Mouse (Mus musculus) limb, embryonic 15.5 days (tissue): ENCODE data around the gene Uqcc1. TPM values are rescaled to one million over a fixed set of nuclear protein-coding genes. Genes with fewer than 3 reads are reported as not detected.

Source experiments
- ATAC-seq: fragments of 200-750 bp; cut with Nextera tagmentation; 2 replicates; pipeline ENCODE4 v1.8.0; 2017; ENCODE audit warnings: low read depth, moderate TSS enrichment; ENCODE audit not compliant: insufficient number of reproducible peaks, low FRiP score, low TSS enrichment
- H3K27ac ChIP-seq: fragments of 300-500 bp; sonication (generic); 2 replicates; pipeline ENCODE4 v1.5.1; 2015; ENCODE audit warnings: moderate library complexity, mild to moderate bottlenecking, inconsistent platforms
- H3K27me3 ChIP-seq: fragments of 300-500 bp; sonication (generic); 2 replicates; pipeline ENCODE4 v1.6.1; 2015; ENCODE audit warnings: inconsistent platforms
- H3K36me3 ChIP-seq: fragments of 300-500 bp; sonication (generic); 2 replicates; pipeline ENCODE4 v1.6.1; 2015; ENCODE audit warnings: inconsistent platforms
- H3K4me1 ChIP-seq: fragments of 300-500 bp; sonication (generic); 2 replicates; pipeline ENCODE4 v1.6.1; 2015; ENCODE audit warnings: inconsistent platforms
- H3K4me2 ChIP-seq: fragments of 300-500 bp; sonication (generic); 2 replicates; pipeline ENCODE4 v1.6.1; 2015; ENCODE audit warnings: mild to moderate bottlenecking, inconsistent platforms
- H3K4me3 ChIP-seq: fragments of 300-500 bp; sonication (generic); 2 replicates; pipeline ENCODE4 v1.5.1; 2015; ENCODE audit warnings: mild to moderate bottlenecking, inconsistent platforms
- H3K9ac ChIP-seq: fragments of 300-500 bp; sonication (generic); 2 replicates; pipeline ENCODE4 v1.6.1; 2015; ENCODE audit warnings: inconsistent platforms
- H3K9me3 ChIP-seq: fragments of 300-500 bp; sonication (generic); 2 replicates; pipeline ENCODE4 v1.6.1; 2016; ENCODE audit warnings: inconsistent platforms
- WGBS: fragments of 180-500 bp; shearing (Covaris S2); methylation state at CpG from one replicate; pipeline ENCODE4 v1.1.7; 2015; 5-methylcytosine and 5-hydroxymethylcytosine counted together
- polyA plus RNA-seq: library from polyadenylated mRNA; unstranded; fragments of >200 nt; fragmentation: Nextera tagmentation; extraction: Ambion mirVana; gene quantifications from 2 replicates; pipeline ENCODE4 v1.2.1, GENCODE M21; 2015

The Uqcc1 gene
- polyA plus RNA-seq, 1 experiment from 2014 or later, result 60.8 TPM

DNA sequence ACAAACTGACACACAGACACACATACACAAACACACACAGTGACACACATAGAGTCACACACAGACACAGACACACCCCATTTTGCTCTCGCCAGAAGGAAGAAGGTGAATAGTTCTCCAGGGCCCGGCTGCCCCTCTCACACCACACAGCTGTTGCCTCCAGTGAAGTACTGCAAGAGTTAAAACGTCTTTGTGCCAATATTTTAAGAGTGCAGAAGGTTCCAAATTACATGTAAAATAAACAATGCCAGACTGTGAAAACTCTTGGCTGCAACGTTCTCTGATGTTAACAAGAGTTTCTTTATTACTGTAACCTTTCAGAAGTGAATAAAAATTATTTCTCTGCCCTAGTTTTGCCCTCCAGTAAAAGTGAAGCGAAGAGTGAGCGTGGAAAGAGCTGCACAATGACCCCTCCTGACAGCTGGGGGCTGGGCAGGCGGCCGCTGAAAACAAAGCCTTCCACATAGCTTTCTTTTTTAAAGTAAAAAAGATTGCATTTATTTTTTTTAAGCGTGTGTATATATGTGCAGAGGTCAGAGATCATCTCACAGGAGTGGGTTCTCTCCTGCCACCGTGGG, 57.1 kb downstream of the Uqcc1 start:
- no peak; the same call in 1 of the 2 replicates for ATAC-seq
- WGBS, result 35% methylated on average over 10 of the region's 10 CpGs
- H3K4me2 ChIP-seq, result no peak overlapping the region

DNA sequence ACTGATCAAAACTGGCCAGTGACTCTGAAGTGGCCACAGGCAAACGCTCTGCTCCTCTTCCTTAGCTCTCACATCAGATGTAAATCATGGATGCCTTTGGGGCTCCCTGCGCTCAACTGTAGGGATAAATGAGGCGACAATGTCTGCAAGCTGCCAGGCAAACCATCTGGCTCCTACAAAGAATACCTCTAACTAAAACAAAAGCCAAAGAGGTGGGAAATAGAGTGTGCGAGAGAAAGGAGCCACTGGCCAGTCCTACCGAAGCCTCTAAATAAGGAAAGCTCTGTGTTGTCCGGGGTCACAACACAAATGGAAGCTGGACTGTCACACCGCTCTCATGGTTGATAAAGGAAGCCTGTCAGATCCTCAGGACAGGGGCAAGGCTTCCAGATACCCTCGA, 57.6 kb downstream of the Uqcc1 start:
- Histone ChIP-seq H3K27me3 (no peaks in the 10 kb centered on the region), H3K9me3 (no peaks in the 10 kb centered on the region), H3K4me3 (no peak overlapping the region), H3K9ac (no peak overlapping the region), H3K4me2 (no peak overlapping the region), H3K27ac (no peak overlapping the region), H3K36me3 (peaks cover 23% of the 10 kb centered on the region), H3K4me1 (peaks cover 22% of the 10 kb centered on the region)
- 65% methylated on average over 8 of the region's 8 CpGs for WGBS
- no peak for ATAC-seq

More for the DNA sequence above, 57.1 kb downstream of the Uqcc1 start:
- peak overlapping the region; percentile 59 for H3K27ac ChIP-seq
- H3K9ac ChIP-seq, result no peak overlapping the region
- no peak overlapping the region for H3K4me3 ChIP-seq
- peaks cover 22% of the 10 kb centered on the region for H3K4me1 ChIP-seq
- H3K9me3 ChIP-seq, result no peaks in the 10 kb centered on the region
- H3K27me3 ChIP-seq, result no peaks in the 10 kb centered on the region
- peaks cover 23% of the 10 kb centered on the region for H3K36me3 ChIP-seq

GRCm38 (mm10) chr2:155869772-155870171, 60.3 kb downstream of the Uqcc1 start:
- no peak overlapping the region for H3K4me2 ChIP-seq
- no peaks in the 10 kb centered on the region for H3K9me3 ChIP-seq
- 71% methylated on average over 5 of the region's 5 CpGs for WGBS
- no peak overlapping the region for H3K27ac ChIP-seq
- peaks cover 20% of the 10 kb centered on the region for H3K4me1 ChIP-seq
- peaks cover 10% of the 10 kb centered on the region; the same call in 1 of the 2 replicates for H3K36me3 ChIP-seq
- no peaks in the 10 kb centered on the region for H3K27me3 ChIP-seq
- H3K4me3 ChIP-seq, result no peak overlapping the region
- no peak overlapping the region for H3K9ac ChIP-seq
- no peak for ATAC-seq

GRCm38 (mm10) chr2:155868320-155868719, 61.8 kb downstream of the Uqcc1 start:
- H3K4me1 ChIP-seq, result peaks cover 17% of the 10 kb centered on the region
- WGBS, result 89% methylated on average over 8 of the region's 8 CpGs
- H3K9ac ChIP-seq, result no peak overlapping the region

GRCm38 (mm10) chr2:155863301-155863867, 66.7 kb downstream of the Uqcc1 start:
- no peak overlapping the region for H3K4me3 ChIP-seq
- peaks cover 9% of the 10 kb centered on the region for H3K4me1 ChIP-seq
- peak; percentile 61 for ATAC-seq
- peak overlapping the region; percentile 17; the same call in 1 of the 2 replicates for H3K27ac ChIP-seq
- no peaks in the 10 kb centered on the region for H3K27me3 ChIP-seq
- H3K9me3 ChIP-seq, result no peaks in the 10 kb centered on the region
- no peak overlapping the region for H3K9ac ChIP-seq
- WGBS, result 19% methylated on average over 11 of the region's 11 CpGs
- H3K4me2 ChIP-seq, result no peak overlapping the region
- peaks cover 4% of the 10 kb centered on the region; the same call in 1 of the 2 replicates for H3K36me3 ChIP-seq

More at GRCm38 (mm10) chr2:155868320-155868719, 61.8 kb downstream of the Uqcc1 start:
- no peaks in the 10 kb centered on the region for H3K9me3 ChIP-seq
- ATAC-seq, result no peak
- no peaks in the 10 kb centered on the region for H3K27me3 ChIP-seq
- H3K4me3 ChIP-seq, result no peak overlapping the region
- no peak overlapping the region for H3K27ac ChIP-seq
- H3K4me2 ChIP-seq, result no peak overlapping the region
- peaks cover 7% of the 10 kb centered on the region; the same call in 1 of the 2 replicates for H3K36me3 ChIP-seq

DNA sequence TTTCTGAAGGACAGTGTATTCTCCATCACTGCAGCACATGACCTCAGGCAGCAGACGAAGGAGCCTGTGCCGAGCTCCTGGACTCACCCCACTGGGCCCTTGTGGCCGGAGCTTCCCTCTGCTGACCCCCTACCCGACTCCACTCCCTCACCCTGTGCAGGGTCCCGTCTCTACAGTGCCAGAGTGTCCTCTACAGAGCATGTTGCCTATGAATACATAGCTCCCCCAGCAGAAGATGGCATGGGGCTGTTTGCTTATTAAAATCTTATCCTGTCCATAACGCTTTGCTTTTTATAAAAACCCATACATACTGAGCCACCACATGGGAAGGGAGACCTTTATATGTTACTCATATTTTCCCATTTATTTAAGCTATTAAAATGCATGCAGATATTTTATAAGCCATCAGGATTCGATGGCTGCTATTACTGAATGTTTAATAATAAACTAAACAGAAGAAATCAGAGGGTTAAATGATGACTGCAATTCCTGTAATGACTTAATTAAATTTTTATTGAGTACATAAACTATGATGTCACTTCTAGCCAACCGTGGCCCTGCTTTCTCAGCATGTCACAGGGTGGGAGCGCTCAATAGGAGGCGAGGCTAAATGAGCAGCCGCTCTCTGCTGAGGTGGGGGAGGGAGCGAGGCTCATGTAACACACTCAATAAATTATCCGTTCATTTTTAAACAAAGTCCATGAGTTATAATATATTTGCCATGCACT, 67.4 kb downstream of the Uqcc1 start:
- Histone ChIP-seq H3K9ac (no peak overlapping the region), H3K4me2 (no peak overlapping the region)
- ATAC-seq, result peak; percentile 80

DNA sequence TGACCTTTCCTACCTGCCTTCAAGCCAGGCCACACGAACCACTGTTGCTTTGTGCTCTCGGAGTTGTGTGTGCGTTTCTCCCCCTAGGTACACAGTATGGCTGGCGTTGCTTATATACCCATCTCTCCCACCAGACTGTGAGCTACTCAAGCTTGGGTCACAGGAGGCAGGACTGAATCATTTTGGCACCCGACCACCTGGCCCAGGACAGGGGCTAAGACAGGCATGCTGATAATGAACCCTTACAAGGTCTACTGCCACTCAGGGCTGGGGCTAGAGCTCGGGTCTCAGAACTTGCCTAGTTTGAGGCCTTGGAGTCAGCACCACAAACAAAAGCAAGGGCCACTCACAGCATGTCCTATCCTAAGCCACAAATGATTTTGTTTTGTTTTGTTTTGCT, 68.5 kb downstream of the Uqcc1 start:
- 86% methylated on average over 6 of the region's 6 CpGs for WGBS
- peaks cover 9% of the 10 kb centered on the region for H3K4me1 ChIP-seq

More for the DNA sequence above, 67.4 kb downstream of the Uqcc1 start:
- Histone ChIP-seq H3K27me3 (no peaks in the 10 kb centered on the region), H3K4me1 (peaks cover 9% of the 10 kb centered on the region), H3K36me3 (peaks cover 5% of the 10 kb centered on the region), H3K9me3 (no peaks in the 10 kb centered on the region), H3K4me3 (no peak overlapping the region), H3K27ac (peak overlapping the region; percentile 12; the same call in 1 of the 2 replicates)
- WGBS, result 35% methylated on average over 13 of the region's 13 CpGs

GRCm38 (mm10) chr2:155860102-155860501, 70.0 kb downstream of the Uqcc1 start:
- peaks cover 27% of the 10 kb centered on the region for H3K36me3 ChIP-seq
- H3K4me3 ChIP-seq, result no peak overlapping the region
- no peak for ATAC-seq
- H3K27ac ChIP-seq, result no peak overlapping the region
- peaks cover 9% of the 10 kb centered on the region for H3K4me1 ChIP-seq
- 79% methylated on average over 7 of the region's 7 CpGs for WGBS
- no peaks in the 10 kb centered on the region for H3K9me3 ChIP-seq
- no peaks in the 10 kb centered on the region for H3K27me3 ChIP-seq
- H3K4me2 ChIP-seq, result no peak overlapping the region
- no peak overlapping the region for H3K9ac ChIP-seq

More for the DNA sequence above, 68.5 kb downstream of the Uqcc1 start:
- Histone ChIP-seq H3K27me3 (no peaks in the 10 kb centered on the region), H3K36me3 (peaks cover 14% of the 10 kb centered on the region), H3K9ac (no peak overlapping the region), H3K4me2 (no peak overlapping the region), H3K27ac (no peak overlapping the region), H3K9me3 (no peaks in the 10 kb centered on the region), H3K4me3 (no peak overlapping the region)
- no peak for ATAC-seq

GRCm38 (mm10) chr2:155852536-155852935, 77.6 kb downstream of the Uqcc1 start:
- Histone ChIP-seq H3K36me3 (peaks cover 58% of the 10 kb centered on the region), H3K9me3 (no peaks in the 10 kb centered on the region), H3K27ac (no peak overlapping the region), H3K27me3 (no peaks in the 10 kb centered on the region), H3K4me1 (0 out of 2 replicates have a peak, but pooled peaks cover 8% of the 10 kb centered on the region), H3K9ac (no peak overlapping the region), H3K4me3 (no peak overlapping the region), H3K4me2 (no peak overlapping the region)
- no peak for ATAC-seq
- WGBS, result 64% methylated on average over 5 of the region's 5 CpGs

GRCm38 (mm10) chr2:155850120-155850519, 80.0 kb downstream of the Uqcc1 start:
- H3K27me3 ChIP-seq, result no peaks in the 10 kb centered on the region
- WGBS, result 79% methylated on average over 7 of the region's 7 CpGs
- no peak for ATAC-seq
- H3K27ac ChIP-seq, result no peak overlapping the region
- H3K36me3 ChIP-seq, result peaks cover 53% of the 10 kb centered on the region
- H3K4me1 ChIP-seq, result peaks cover 18% of the 10 kb centered on the region; the same call in 1 of the 2 replicates
- no peak overlapping the region for H3K4me3 ChIP-seq
- no peak overlapping the region for H3K4me2 ChIP-seq
- H3K9me3 ChIP-seq, result no peaks in the 10 kb centered on the region
- H3K9ac ChIP-seq, result no peak overlapping the region

DNA sequence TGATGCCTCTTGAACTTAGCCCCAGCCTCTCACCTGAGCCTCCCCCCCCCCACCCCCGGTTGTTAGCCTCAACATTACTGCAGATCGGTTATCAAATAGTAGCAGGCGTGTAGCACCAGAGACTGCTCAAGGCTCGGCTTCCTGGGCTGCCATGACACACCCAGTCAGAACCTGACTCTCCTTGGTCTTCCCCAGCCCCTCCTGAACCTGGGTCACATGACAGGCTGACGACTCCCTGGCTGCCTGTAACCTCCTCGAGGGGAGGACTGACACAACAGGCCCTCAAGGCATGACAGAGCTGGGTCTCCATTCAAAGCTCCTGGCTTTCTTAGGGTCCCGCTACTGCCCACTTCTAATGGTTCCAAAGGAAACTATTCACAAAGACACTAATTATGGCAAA, 80.6 kb downstream of the Uqcc1 start:
- no peak for ATAC-seq

DNA sequence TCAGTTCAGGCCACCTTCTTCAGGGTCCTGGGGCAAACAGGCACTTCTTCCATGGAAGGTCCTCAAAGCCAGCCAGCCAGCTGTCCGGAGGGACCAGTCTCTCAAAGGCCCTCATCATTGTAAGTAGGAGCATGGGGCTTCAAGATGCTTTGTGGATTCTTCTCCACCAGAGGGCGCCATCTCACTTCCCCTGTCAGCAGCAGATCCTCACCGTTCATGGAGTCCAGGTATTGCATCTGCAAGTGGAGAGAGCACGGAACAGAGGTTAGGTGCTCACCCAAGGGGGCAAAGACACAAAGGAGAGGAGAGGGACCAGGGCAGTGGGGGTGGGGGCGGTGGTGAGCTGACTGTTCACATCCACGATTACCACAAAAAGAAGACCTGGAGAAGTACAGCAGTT, 81.8 kb downstream of the Uqcc1 start:
- H3K27ac ChIP-seq, result no peak overlapping the region
- no peaks in the 10 kb centered on the region for H3K9me3 ChIP-seq
- no peak overlapping the region for H3K9ac ChIP-seq
- no peaks in the 10 kb centered on the region for H3K27me3 ChIP-seq
- H3K36me3 ChIP-seq, result peaks cover 53% of the 10 kb centered on the region
- H3K4me3 ChIP-seq, result no peak overlapping the region
- 21% methylated on average over 6 of the region's 6 CpGs for WGBS
- peaks cover 18% of the 10 kb centered on the region; the same call in 1 of the 2 replicates for H3K4me1 ChIP-seq
- ATAC-seq, result no peak
- H3K4me2 ChIP-seq, result no peak overlapping the region

More for the DNA sequence above, 80.6 kb downstream of the Uqcc1 start:
- no peak overlapping the region for H3K4me2 ChIP-seq
- 56% methylated on average over 7 of the region's 7 CpGs for WGBS
- no peak overlapping the region for H3K9ac ChIP-seq
- no peaks in the 10 kb centered on the region for H3K27me3 ChIP-seq
- H3K27ac ChIP-seq, result no peak overlapping the region
- H3K36me3 ChIP-seq, result peaks cover 59% of the 10 kb centered on the region
- H3K4me1 ChIP-seq, result peaks cover 18% of the 10 kb centered on the region; the same call in 1 of the 2 replicates
- H3K9me3 ChIP-seq, result no peaks in the 10 kb centered on the region
- no peak overlapping the region for H3K4me3 ChIP-seq
